Mouse (Mus musculus): Measurements from ENCODE around the gene Sema3b. TPM values are rescaled to one million over a fixed set of nuclear protein-coding genes. Genes with fewer than 3 reads are reported as not detected.

Gene Sema3b
- polyA plus RNA-seq, 1 experiment from 2014 or later = 30.5 TPM

GRCm38 (mm10) chr9:107626844-107627277, 17.8 kb upstream of the Sema3b start:
- peak overlapping the region; percentile 41 for H3K9ac ChIP-seq (ENCODE audit: low read depth, low read length)
- 0 out of 2 replicates have a peak, but pooled peaks cover 4% of the 10 kb centered on the region for H3K36me3 ChIP-seq (ENCODE audit: insufficient read depth, low read length)
- ATAC-seq (replicated peaks; ENCODE audit: low FRiP score, low read depth) (peak; percentile 64), DNase-seq (ENCODE audit: low spot score) (peak; percentile 94)
- H3K4me2 ChIP-seq (ENCODE audit: low read length) = peak overlapping the region; percentile 40
- H3K4me3 ChIP-seq (replicated peaks; ENCODE audit: low read depth, low read length) = no peak overlapping the region
- H3K9me3 ChIP-seq (replicated peaks; ENCODE audit: low read length) = no peaks in the 10 kb centered on the region
- peak; percentile 96 for TF ChIP-seq CTCF (IDR thresholded peaks at IDR 0.05; ENCODE audit: low read depth)
- H3K27ac ChIP-seq = peak overlapping the region; percentile 92
- 6% methylated on average over 2 of the region's 2 CpGs for WGBS
- H3K4me1 ChIP-seq (replicated peaks; ENCODE audit: insufficient read depth, low read length) = peaks cover 53% of the 10 kb centered on the region
- H3K27me3 ChIP-seq (ENCODE audit: insufficient read depth, low read length) = no peaks in the 10 kb centered on the region

GRCm38 (mm10) chr9:107626158-107626843, 17.3 kb upstream of the Sema3b start:
- no peak for TF ChIP-seq CTCF (IDR thresholded peaks at IDR 0.05; ENCODE audit: low read depth)
- Histone ChIP-seq H3K4me1 (replicated peaks; ENCODE audit: insufficient read depth, low read length) (peaks cover 49% of the 10 kb centered on the region), H3K4me2 (ENCODE audit: low read length) (peak overlapping the region; percentile 40), H3K36me3 (ENCODE audit: insufficient read depth, low read length) (0 out of 2 replicates have a peak, but pooled peaks cover 4% of the 10 kb centered on the region), H3K27me3 (ENCODE audit: insufficient read depth, low read length) (no peaks in the 10 kb centered on the region), H3K9me3 (replicated peaks; ENCODE audit: low read length) (no peaks in the 10 kb centered on the region), H3K27ac (peak overlapping the region; percentile 70), H3K9ac (ENCODE audit: low read depth, low read length) (peak overlapping the region; percentile 20; the same call in 1 of the 2 replicates), H3K4me3 (replicated peaks; ENCODE audit: low read depth, low read length) (no peak overlapping the region)
- 33% methylated on average over 15 of the region's 15 CpGs for WGBS
- ATAC-seq (replicated peaks; ENCODE audit: low FRiP score, low read depth) (peak; percentile 14; the same call in 1 of the 2 replicates), DNase-seq (ENCODE audit: low spot score) (no peak)

- H3K27me3 ChIP-seq (ENCODE audit: insufficient read depth, low read length) = no peaks in the 10 kb centered on the region
- no peak overlapping the region for H3K4me3 ChIP-seq (replicated peaks; ENCODE audit: low read depth, low read length)
- peaks cover 46% of the 10 kb centered on the region for H3K4me1 ChIP-seq (replicated peaks; ENCODE audit: insufficient read depth, low read length)
- H3K4me2 ChIP-seq (ENCODE audit: low read length) = no peak overlapping the region
- no peak for ATAC-seq (replicated peaks; ENCODE audit: low FRiP score, low read depth)
- H3K36me3 ChIP-seq (ENCODE audit: insufficient read depth, low read length) = 0 out of 2 replicates have a peak, but pooled peaks cover 4% of the 10 kb centered on the region
- peak; percentile 48; the same call in 1 of the 2 replicates for TF ChIP-seq CTCF (IDR thresholded peaks at IDR 0.05; ENCODE audit: low read depth)
- no peaks in the 10 kb centered on the region for H3K9me3 ChIP-seq (replicated peaks; ENCODE audit: low read length)
- peak overlapping the region; percentile 67; the same call in 1 of the 2 replicates for H3K27ac ChIP-seq
- H3K9ac ChIP-seq (ENCODE audit: low read depth, low read length) = no peak overlapping the region
- no peak for DNase-seq (ENCODE audit: low spot score)
- WGBS = 90% methylated on average over 12 of the region's 12 CpGs
These were observed 16.5 kb upstream of the Sema3b start for GRCm38 (mm10) chr9:107625351-107626128.

- Histone ChIP-seq H3K27me3 (ENCODE audit: insufficient read depth, low read length) (no peaks in the 10 kb centered on the region), H3K4me3 (replicated peaks; ENCODE audit: low read depth, low read length) (no peak overlapping the region), H3K36me3 (ENCODE audit: insufficient read depth, low read length) (peaks cover 10% of the 10 kb centered on the region), H3K4me2 (ENCODE audit: low read length) (no peak overlapping the region), H3K4me1 (replicated peaks; ENCODE audit: insufficient read depth, low read length) (peaks cover 41% of the 10 kb centered on the region), H3K9me3 (replicated peaks; ENCODE audit: low read length) (no peaks in the 10 kb centered on the region), H3K27ac (peak overlapping the region; percentile 67), H3K9ac (ENCODE audit: low read depth, low read length) (peak overlapping the region; percentile 14; the same call in 1 of the 2 replicates)
- ATAC-seq (replicated peaks; ENCODE audit: low FRiP score, low read depth) (no peak), DNase-seq (ENCODE audit: low spot score) (no peak)
- TF ChIP-seq CTCF (IDR thresholded peaks at IDR 0.05; ENCODE audit: low read depth) = no peak
- WGBS = 70% methylated on average over 3 of the region's 3 CpGs
These were observed 15.9 kb upstream of the Sema3b start for GRCm38 (mm10) chr9:107624951-107625350.

- H3K9ac ChIP-seq (ENCODE audit: low read depth, low read length) = peak overlapping the region; percentile 14; the same call in 1 of the 2 replicates
- H3K27me3 ChIP-seq (ENCODE audit: insufficient read depth, low read length) = no peaks in the 10 kb centered on the region
- H3K9me3 ChIP-seq (replicated peaks; ENCODE audit: low read length) = no peaks in the 10 kb centered on the region
- H3K4me1 ChIP-seq (replicated peaks; ENCODE audit: insufficient read depth, low read length) = peaks cover 41% of the 10 kb centered on the region
- ATAC-seq (replicated peaks; ENCODE audit: low FRiP score, low read depth) (no peak), DNase-seq (ENCODE audit: low spot score) (peak; percentile 63)
- peak overlapping the region; percentile 77 for H3K27ac ChIP-seq
- TF ChIP-seq CTCF (IDR thresholded peaks at IDR 0.05; ENCODE audit: low read depth) = no peak
- WGBS = 62% methylated on average over 5 of the region's 5 CpGs
- no peak overlapping the region for H3K4me3 ChIP-seq (replicated peaks; ENCODE audit: low read depth, low read length)
- no peak overlapping the region for H3K4me2 ChIP-seq (ENCODE audit: low read length)
- H3K36me3 ChIP-seq (ENCODE audit: insufficient read depth, low read length) = peaks cover 14% of the 10 kb centered on the region
These were observed 15.5 kb upstream of the Sema3b start for GRCm38 (mm10) chr9:107624539-107624938.

GRCm38 (mm10) chr9:107620954-107621353, 11.9 kb upstream of the Sema3b start:
- no peak overlapping the region for H3K4me2 ChIP-seq (ENCODE audit: low read length)
- H3K4me3 ChIP-seq (replicated peaks; ENCODE audit: low read depth, low read length) = no peak overlapping the region
- peak overlapping the region; percentile 6; the same call in 1 of the 2 replicates for H3K27ac ChIP-seq
- H3K36me3 ChIP-seq (ENCODE audit: insufficient read depth, low read length) = peaks cover 35% of the 10 kb centered on the region
- no peaks in the 10 kb centered on the region for H3K9me3 ChIP-seq (replicated peaks; ENCODE audit: low read length)
- ATAC-seq (replicated peaks; ENCODE audit: low FRiP score, low read depth) (no peak), DNase-seq (ENCODE audit: low spot score) (no peak)
- H3K4me1 ChIP-seq (replicated peaks; ENCODE audit: insufficient read depth, low read length) = peaks cover 23% of the 10 kb centered on the region; the same call in 1 of the 2 replicates
- TF ChIP-seq CTCF (IDR thresholded peaks at IDR 0.05; ENCODE audit: low read depth) = no peak
- no peaks in the 10 kb centered on the region for H3K27me3 ChIP-seq (ENCODE audit: insufficient read depth, low read length)
- no peak overlapping the region for H3K9ac ChIP-seq (ENCODE audit: low read depth, low read length)

Measured in kidney, postnatal 0 days (tissue).